Mouse (Mus musculus) hindbrain, embryonic 12.5 days (tissue): ENCODE measurements at regions not wholly inside any gene's neighbourhood (a gene's known extent, or its start where the extent isn't known, plus 50 kb on each side); places are given as distances from the start of the nearest gene placed in this dataset. TPM values are rescaled to one million over a fixed set of nuclear protein-coding genes. Genes with fewer than 3 reads are reported as not detected.

Experiments used
- ATAC-seq: fragments of 200-750 bp; cut with Nextera tagmentation; 2 replicates; pipeline ENCODE4 v1.8.0; 2017; ENCODE audit warnings: moderate TSS enrichment; ENCODE audit not compliant: low FRiP score
- H3K27ac ChIP-seq: fragments of 300-500 bp; sonication (generic); 2 replicates; pipeline ENCODE4 v1.5.1; 2016; ENCODE audit warnings: mild to moderate bottlenecking
- H3K27me3 ChIP-seq: fragments of 300-500 bp; sonication (generic); 2 replicates; pipeline ENCODE4 v1.6.1; 2016; ENCODE audit warnings: mild to moderate bottlenecking
- H3K36me3 ChIP-seq: fragments of 300-500 bp; sonication (generic); 2 replicates; pipeline ENCODE4 v1.6.1; 2016; ENCODE audit warnings: mild to moderate bottlenecking
- H3K4me1 ChIP-seq: fragments of 300-500 bp; sonication (generic); 2 replicates; pipeline ENCODE4 v1.6.1; 2016
- H3K4me2 ChIP-seq: fragments of 300-500 bp; sonication (generic); replicated peaks from 2 replicates; pipeline ENCODE4 v1.6.1; 2016; ENCODE audit warnings: mild to moderate bottlenecking
- H3K4me3 ChIP-seq: fragments of 300-500 bp; sonication (generic); 2 replicates; pipeline ENCODE4 v1.5.1; 2016; ENCODE audit warnings: mild to moderate bottlenecking
- H3K9ac ChIP-seq: fragments of 300-500 bp; sonication (generic); 2 replicates; pipeline ENCODE4 v1.6.1; 2016; ENCODE audit warnings: mild to moderate bottlenecking, moderate library complexity
- H3K9me3 ChIP-seq: fragments of 300-500 bp; sonication (generic); replicated peaks from 2 replicates; pipeline ENCODE4 v1.6.1; 2016; ENCODE audit warnings: mild to moderate bottlenecking
- WGBS: fragments of 180-500 bp; shearing (Covaris S2); methylation state at CpG from one replicate; pipeline ENCODE4 v1.1.7; 2016; 5-methylcytosine and 5-hydroxymethylcytosine counted together
- microRNA-seq: library from miRNA; unstranded; fragments of <30 nt; microRNA quantifications from one replicate; pipeline ENCODE4, GENCODE M21; 2017

DNA sequence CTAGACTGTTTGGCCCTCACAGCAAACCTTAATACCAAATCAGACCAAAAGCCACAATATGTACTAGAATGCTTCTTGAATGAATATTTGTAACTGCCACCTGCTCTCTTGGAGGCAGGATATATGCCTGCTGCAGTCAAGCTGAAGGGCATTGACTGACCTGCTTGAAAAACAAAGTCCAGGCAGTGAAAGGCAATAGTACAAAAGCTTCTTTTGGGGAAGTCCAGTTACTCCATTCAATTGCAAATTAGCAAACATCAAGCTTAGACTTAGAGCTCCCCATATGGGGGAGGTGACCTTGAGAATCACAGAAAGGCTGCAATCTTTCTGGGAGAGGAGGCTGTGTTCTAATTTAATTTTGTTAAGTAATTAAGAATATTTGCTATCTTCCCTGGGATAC, 422.9 kb upstream of the Pabpc4l start:
- Histone ChIP-seq H3K4me2 (no peak overlapping the region), H3K9ac (no peak overlapping the region), H3K27me3 (no peaks in the 10 kb centered on the region), H3K27ac (no peak overlapping the region), H3K36me3 (no peaks in the 10 kb centered on the region), H3K4me3 (no peak overlapping the region), H3K9me3 (peaks cover 3% of the 10 kb centered on the region; the same call in 1 of the 2 replicates), H3K4me1 (no peaks in the 10 kb centered on the region)
- ATAC-seq = no peak

DNA sequence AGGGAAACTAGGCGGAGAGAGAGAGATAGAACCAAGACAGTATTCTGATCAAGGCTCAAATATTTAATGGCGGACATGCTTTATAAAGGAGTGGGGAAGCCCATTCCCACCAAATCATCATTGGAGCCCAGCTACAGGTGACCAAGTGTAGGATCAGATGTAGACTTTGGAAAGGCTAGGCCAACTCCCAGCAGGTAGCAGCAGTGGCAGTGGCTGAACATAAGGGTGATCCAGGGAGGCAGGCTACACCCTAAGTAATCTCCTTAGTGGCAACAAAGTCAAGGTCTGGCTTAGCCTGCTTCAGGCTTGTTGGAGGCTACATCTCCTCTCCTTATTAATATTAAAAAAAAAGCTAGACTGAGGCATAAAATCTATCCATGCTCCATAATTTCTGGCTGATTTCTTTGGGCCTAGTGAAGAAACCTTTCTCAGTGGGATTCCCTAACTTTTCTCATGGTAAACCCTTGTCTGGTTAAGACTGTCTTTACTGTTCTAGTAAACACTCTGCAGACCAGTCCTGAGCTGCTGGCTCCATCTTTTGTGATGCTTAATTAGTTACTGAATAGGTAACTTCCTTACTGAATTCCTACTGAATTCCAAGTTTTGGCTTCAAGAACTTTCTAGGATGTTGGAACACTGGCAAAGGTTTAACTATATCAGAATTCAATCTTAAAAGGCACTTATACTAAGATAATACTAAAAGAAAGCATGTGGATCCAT, 421.7 kb upstream of the Pabpc4l start:
- H3K4me3 ChIP-seq = no peak overlapping the region
- H3K9ac ChIP-seq = no peak overlapping the region
- H3K27me3 ChIP-seq = no peaks in the 10 kb centered on the region
- H3K36me3 ChIP-seq = no peaks in the 10 kb centered on the region
- no peak overlapping the region for H3K4me2 ChIP-seq
- H3K27ac ChIP-seq = no peak overlapping the region
- H3K9me3 ChIP-seq = peaks cover 3% of the 10 kb centered on the region; the same call in 1 of the 2 replicates
- 92% methylated on average over 2 of the region's 2 CpGs for WGBS
- no peaks in the 10 kb centered on the region for H3K4me1 ChIP-seq
- ATAC-seq = no peak

DNA sequence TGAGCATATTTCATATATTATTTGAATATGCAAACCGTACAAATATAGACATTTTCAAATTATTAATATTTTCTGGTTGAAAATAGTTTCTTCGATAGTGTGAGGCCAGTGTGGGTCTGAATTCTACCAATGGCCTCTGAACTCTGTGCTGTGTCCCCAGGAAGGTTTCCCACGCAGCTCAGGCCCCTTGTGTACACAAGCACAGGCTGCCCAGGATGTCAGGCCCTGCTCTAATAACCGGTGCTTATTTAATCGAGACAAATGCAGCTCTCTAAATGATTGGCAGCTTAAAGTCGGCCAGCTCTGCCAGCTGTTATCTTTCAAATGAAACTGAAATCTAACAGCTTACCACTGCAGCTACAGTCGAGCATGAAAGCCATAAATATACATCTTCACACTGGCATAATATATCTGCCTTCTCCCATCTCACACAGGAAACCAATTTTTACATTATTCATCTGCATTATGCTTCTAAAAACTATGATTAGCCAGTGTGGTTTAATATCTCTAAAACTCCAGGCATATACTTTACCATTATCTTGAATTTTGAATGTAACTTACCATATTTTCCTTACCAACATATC, 400.5 kb upstream of the Pabpc4l start:
- no peaks in the 10 kb centered on the region for H3K9me3 ChIP-seq
- H3K4me3 ChIP-seq = no peak overlapping the region
- WGBS = 53% methylated on average over 7 of the region's 7 CpGs
- H3K27ac ChIP-seq = no peak overlapping the region
- H3K36me3 ChIP-seq = no peaks in the 10 kb centered on the region
- H3K9ac ChIP-seq = no peak overlapping the region
- H3K4me2 ChIP-seq = no peak overlapping the region
- 0 out of 2 replicates have a peak, but pooled peaks have one; percentile 58 for ATAC-seq
- H3K27me3 ChIP-seq = no peaks in the 10 kb centered on the region
- no peaks in the 10 kb centered on the region for H3K4me1 ChIP-seq

DNA sequence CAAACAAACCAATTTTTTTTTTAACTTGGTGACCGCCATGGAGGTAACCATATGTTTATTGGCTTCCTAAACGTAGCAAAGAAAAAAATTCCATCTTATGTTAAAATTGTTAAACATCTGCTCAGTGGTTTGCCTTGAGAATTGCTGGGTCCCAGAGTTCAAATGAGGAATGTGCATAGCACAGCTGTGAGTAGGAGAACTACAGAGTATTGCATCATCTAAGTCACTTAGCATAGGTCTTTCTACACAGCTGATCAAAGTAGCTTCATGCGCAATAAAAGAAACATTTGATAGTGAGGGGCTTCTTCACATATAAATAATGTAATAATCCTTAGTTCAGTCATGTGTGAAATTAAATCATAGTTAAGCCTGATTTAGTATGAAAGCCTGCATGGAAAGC, 380.7 kb upstream of the Pabpc4l start:
- Histone ChIP-seq H3K36me3 (no peaks in the 10 kb centered on the region), H3K27me3 (no peaks in the 10 kb centered on the region), H3K9me3 (no peaks in the 10 kb centered on the region), H3K27ac (no peak overlapping the region), H3K4me1 (no peaks in the 10 kb centered on the region), H3K4me2 (no peak overlapping the region), H3K4me3 (no peak overlapping the region), H3K9ac (no peak overlapping the region)
- 80% methylated on average over 3 of the region's 3 CpGs for WGBS
- ATAC-seq = no peak

Small RNAs in the stretch of these regions (microRNA-seq; reads per million reads assigned to microRNA genes)
- not detected for gene Mir6379
